Mouse (Mus musculus): ENCODE data around the gene Ppm1n. TPM values are rescaled to one million over a fixed set of nuclear protein-coding genes. Genes with fewer than 3 reads are reported as not detected.

The Ppm1n gene
- polyA plus RNA-seq, 1 experiment from 2014 or later: not detected

DNA sequence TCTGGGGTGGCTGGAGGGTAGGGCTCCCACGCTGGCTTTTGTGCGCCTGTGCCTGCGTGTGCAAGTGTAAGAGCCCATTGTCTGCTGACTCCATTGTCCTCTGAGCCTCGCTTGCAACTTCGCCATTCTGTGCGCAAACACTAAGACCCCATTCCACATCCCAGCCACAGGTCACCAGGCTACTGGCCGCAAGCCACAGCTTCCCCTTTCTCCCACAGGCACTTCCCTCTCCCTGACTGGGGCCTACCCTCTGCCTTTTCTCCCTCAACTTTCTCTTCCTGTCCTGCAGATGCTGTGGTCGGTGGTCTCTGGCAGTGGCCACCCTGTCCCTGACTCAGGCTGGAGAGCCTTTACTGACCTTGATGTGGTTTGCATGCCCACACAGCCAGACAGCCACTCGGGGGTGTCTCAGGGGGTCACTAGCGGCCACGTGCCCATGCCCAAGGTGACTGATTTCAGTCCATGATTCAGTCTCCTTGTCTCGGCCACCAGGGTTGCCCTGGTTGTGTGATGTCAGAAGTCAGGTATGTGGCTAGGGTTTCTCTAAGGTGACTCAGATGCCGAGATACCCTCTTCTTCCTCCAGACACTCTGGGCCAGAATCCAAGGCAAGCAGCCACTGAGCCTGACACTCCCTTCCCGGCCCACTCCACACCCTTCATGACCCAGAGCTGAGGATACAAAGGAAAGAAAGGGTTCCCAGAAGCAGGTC is 36.7 kb upstream of the Ppm1n start:
- WGBS (ENCODE audit: missing documents): 8% methylated on average over 14 of the region's 14 CpGs
- H3K27ac ChIP-seq: peak overlapping the region; percentile 90
- H3K79me2 ChIP-seq (ENCODE audit: inconsistent target): no peaks in the 10 kb centered on the region
- H3K4me3 ChIP-seq (ENCODE audit: inconsistent target): no peak overlapping the region
- H3K36me3 ChIP-seq (ENCODE audit: inconsistent target): no peaks in the 10 kb centered on the region

DNA sequence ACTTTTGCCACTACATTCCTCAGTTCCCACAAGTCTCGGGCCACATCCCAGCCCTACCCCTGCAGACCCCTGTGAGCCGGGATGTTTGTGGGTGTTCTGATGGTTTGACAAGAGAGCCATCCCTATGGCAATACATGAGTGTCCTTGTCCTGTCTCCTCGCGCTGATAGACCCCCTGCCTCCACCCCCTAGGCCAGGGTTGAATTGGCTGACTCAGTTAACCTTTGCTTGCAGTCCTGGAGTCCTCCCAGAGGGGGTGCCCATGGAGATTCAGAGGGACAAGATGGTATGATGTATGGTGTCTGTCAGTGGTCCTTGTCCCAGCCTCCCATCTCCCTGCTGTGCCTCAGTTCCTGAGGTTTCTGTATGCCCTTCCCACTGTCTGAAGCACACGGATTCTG is 34.2 kb upstream of the Ppm1n start:
- no peak overlapping the region for H3K27ac ChIP-seq
- no peaks in the 10 kb centered on the region for H3K79me2 ChIP-seq (ENCODE audit: inconsistent target)
- H3K4me3 ChIP-seq (ENCODE audit: inconsistent target): no peak overlapping the region
- no peaks in the 10 kb centered on the region for H3K36me3 ChIP-seq (ENCODE audit: inconsistent target)
- WGBS (ENCODE audit: missing documents): 97% methylated on average over 5 of the region's 5 CpGs

DNA sequence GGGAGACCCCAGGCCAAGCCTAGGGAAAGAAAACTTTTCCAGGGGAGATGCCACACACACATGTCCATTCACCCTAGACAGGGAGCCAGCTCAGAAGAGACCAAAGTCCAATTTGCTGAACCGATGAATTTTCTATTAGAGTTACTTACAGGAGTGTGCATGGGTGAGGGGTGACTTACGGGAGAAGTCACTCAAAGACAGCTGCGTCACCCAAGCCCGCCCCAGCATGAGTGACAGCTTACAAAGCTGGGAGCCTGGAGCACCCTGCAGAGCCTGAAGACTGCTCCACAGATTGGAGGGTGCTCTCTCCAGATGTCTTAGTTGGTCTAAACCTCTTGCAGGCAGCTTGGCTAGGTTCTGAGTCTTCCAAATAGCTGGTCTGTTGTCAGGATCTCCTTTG is 32.1 kb upstream of the Ppm1n start:
- WGBS (ENCODE audit: missing documents): 82% methylated on average over 4 of the region's 4 CpGs
- Histone ChIP-seq H3K27ac (no peak overlapping the region), H3K79me2 (ENCODE audit: inconsistent target) (no peaks in the 10 kb centered on the region), H3K36me3 (ENCODE audit: inconsistent target) (no peaks in the 10 kb centered on the region), H3K4me3 (ENCODE audit: inconsistent target) (no peak overlapping the region)

DNA sequence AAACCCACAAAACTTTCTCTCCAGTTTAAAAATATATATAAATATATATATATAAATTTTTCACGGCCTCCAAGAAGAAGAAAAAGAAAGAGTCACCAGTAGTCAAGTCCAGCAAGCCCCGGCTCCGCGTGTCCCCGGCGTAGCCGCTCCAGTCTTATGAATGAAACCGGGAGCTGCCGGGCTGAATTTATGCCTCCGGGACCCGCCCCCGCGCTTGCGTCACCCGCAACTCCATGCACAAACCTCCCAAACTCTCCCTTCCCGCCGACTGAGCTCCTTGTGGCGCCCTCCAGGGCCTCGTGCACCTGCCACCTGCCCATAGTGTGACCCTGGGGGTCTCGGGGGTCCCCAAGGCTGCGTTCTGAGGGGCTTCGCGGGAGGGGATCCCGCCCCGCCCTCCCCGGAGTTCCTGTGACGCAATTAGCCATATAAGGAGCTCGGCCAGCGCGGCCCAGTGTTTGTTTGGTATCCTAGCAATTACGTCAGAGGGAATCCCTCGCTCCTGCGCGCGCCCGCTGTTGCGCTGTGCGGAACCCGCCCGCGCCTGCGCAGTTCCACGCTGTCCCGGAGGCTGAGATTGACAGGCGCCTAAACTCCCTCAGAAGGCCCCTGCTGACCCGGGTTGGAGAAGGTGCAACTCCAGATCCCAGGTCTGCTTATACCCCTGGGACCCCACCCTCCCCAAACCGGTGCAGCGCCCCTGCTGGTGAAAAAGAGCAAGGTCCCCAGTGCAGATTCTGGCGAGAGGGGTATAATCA is 30.2 kb upstream of the Ppm1n start, which contains the start of gene Fosb:
Gene Fosb, minus strand, starts transcription at position 168 of the 758 bp plus-strand sequence.
- H3K36me3 ChIP-seq (ENCODE audit: inconsistent target): no peaks in the 10 kb centered on the region
- 1% methylated on average over 42 of the region's 49 CpGs for WGBS (ENCODE audit: missing documents)
- H3K79me2 ChIP-seq (ENCODE audit: inconsistent target): no peaks in the 10 kb centered on the region
- H3K27ac ChIP-seq: no peak within 1 kb of the TSS
- peak within 1 kb of the TSS; percentile 63 for H3K4me3 ChIP-seq (ENCODE audit: inconsistent target)

DNA sequence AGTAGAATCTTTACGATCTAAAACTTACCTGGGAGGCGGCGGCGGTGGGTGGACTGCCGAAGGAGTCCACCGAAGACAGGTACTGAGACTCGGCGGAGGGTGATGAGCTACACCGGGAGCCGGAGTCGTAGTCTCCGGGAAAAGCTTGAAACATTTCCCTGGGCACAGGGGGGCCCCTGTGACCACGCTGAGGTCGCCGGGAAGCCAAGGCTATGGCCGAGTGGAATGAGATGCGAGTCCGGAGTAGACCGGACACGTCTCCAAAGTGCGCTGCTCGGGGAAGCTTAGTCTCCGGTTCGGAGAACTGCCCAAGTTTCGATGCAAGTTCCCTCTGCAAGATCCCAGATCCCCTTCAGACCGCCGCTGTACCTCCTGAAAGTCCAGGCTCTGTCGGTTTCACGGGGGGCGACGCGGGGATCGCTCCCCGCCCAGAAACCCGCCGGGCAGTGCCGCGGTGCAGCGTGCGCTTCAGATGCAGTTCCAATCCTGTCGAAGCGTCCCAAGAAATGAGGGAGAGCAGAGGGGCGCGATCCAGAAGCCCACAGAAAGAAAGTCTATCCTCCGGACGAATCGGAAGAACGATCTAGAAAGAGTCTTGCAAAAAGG is 29.5 kb upstream of the Ppm1n start:
- 2% methylated on average over 46 of the region's 48 CpGs for WGBS (ENCODE audit: missing documents)
- H3K27ac ChIP-seq: no peak overlapping the region
- H3K36me3 ChIP-seq (ENCODE audit: inconsistent target): no peaks in the 10 kb centered on the region
- H3K4me3 ChIP-seq (ENCODE audit: inconsistent target): peak overlapping the region; percentile 63
- H3K79me2 ChIP-seq (ENCODE audit: inconsistent target): no peaks in the 10 kb centered on the region

DNA sequence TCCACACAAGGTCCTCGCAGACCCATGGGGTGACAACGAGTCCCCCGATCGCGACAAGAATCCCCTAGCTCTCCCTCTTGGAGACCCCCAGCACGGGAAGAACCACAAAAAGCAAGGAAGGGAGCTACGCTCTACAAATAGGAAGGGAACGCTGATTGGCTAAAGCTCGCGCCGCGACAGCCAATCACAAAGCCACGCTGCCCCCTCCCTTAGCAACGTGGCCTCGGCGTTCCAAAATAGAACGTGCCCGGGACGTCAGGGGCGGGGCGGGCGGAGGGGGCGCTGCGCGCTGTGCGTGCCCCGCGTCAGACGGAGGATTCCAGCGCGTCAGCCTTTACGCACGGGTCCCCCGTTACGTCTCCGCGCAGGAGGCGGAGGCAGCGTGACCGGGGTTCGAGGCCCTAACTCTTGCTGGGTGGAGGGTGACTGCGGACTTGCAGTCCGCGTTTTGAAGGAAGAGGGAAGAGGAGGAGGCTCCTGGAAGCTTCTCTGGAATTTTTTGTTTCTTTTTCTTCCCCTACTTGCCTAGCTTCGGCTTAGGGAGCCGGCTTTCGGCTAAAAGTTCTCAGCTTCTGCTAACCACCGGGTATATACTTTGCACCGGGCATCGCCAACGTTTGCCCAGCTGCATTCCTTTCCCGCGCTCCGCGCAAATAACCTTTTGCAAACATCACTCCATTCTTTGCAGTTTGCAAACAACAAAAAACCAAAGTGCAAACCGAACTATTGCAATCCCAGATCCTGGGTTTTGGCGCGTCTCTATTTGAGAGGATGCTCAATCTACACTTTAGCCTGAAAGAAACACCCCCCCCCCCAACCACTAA is 28.8 kb upstream of the Ppm1n start:
- 0% methylated on average over 52 of the region's 58 CpGs for WGBS (ENCODE audit: missing documents)
- peak overlapping the region; percentile 63 for H3K4me3 ChIP-seq (ENCODE audit: inconsistent target)

DNA sequence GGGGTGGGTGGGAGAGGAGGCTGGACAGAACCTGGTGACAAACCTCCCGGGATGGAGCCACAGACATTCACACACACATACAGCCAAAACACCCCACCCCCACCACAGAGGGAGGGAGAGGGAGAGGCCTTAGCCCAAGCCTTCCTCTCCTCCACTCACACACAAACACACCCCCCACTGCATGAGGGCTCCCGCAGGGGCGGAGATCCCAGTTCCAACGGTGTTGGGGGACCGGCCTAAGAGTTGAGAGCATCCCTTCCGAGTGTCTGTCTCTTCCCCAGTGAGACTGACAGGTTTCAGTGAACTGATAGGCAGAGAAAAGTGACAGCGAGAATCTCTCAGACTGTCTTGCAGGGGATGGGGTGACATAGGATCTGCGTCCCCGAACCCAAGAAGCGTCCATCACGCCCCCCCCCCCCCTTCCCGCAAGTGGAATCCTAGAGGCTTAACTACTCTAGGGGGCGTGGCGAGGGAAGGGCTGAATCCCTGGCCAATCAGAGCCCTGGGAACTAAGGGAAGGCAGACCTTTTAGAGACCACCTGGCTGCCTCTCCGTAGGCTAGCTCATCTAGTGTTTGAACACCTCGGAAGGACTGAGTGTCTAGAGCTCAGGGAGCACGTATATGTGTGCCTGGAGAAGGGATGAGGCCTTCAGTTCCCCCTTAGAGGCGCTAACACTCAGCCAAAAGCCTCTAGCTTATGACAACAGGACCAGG is 28.0 kb upstream of the Ppm1n start:
- peak overlapping the region; percentile 54 for H3K27ac ChIP-seq

More for the DNA sequence above, 28.8 kb upstream of the Ppm1n start:
- Histone ChIP-seq H3K36me3 (ENCODE audit: inconsistent target) (no peaks in the 10 kb centered on the region), H3K27ac (peak overlapping the region; percentile 54), H3K79me2 (ENCODE audit: inconsistent target) (no peaks in the 10 kb centered on the region)

DNA sequence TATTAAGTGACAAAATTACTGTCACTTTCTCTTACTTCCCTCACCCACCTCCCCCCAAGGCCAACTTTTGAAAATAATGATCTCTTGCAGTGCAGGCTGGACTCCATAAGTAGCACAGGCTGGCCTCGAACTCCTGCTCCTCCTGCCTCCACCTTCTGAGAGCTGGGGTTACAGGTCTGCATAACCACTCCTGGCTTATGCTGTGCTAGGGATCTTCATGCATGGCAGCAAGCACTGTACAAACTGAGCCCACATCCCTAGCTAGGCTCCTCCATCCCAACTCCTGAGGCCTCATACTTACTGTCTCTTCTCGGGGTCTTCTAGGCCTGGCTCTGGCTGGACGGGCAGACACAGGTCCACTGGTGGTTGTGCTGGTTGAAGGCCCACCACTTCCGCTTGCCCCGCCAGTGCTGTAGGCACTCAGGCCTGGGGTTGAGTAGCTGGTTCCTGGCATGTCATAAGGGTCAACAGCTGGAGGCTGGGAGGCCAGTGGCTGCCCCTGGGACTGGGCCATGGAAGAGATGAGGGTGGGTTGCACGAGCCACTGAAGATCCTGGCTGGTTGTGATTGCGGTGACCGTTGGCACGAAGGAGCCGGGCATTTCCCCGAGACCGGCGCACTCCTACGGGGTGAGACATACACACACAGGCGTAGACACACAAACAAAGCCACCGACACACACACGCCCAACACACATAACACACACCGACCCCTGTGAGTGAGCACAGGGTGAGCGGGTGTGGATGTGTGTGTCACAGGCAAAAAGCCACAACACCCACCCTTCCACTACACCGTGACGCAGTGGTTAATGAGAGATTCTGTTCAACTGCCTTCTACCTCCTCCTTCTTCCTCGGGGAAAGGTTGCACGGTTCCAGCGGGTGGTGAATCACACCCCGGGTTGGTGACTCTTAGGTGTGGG is 27.2 kb upstream of the Ppm1n start:
- H3K36me3 ChIP-seq (ENCODE audit: inconsistent target): no peaks in the 10 kb centered on the region
- WGBS (ENCODE audit: missing documents): 84% methylated on average over 20 of the region's 25 CpGs
- no peak overlapping the region for H3K4me3 ChIP-seq (ENCODE audit: inconsistent target)
- no peak overlapping the region for H3K27ac ChIP-seq
- no peaks in the 10 kb centered on the region for H3K79me2 ChIP-seq (ENCODE audit: inconsistent target)

More for the DNA sequence above, 28.0 kb upstream of the Ppm1n start:
- 7% methylated on average over 15 of the region's 18 CpGs for WGBS (ENCODE audit: missing documents)
- H3K4me3 ChIP-seq (ENCODE audit: inconsistent target): peak overlapping the region; percentile 63
- no peaks in the 10 kb centered on the region for H3K79me2 ChIP-seq (ENCODE audit: inconsistent target)
- no peaks in the 10 kb centered on the region for H3K36me3 ChIP-seq (ENCODE audit: inconsistent target)

DNA sequence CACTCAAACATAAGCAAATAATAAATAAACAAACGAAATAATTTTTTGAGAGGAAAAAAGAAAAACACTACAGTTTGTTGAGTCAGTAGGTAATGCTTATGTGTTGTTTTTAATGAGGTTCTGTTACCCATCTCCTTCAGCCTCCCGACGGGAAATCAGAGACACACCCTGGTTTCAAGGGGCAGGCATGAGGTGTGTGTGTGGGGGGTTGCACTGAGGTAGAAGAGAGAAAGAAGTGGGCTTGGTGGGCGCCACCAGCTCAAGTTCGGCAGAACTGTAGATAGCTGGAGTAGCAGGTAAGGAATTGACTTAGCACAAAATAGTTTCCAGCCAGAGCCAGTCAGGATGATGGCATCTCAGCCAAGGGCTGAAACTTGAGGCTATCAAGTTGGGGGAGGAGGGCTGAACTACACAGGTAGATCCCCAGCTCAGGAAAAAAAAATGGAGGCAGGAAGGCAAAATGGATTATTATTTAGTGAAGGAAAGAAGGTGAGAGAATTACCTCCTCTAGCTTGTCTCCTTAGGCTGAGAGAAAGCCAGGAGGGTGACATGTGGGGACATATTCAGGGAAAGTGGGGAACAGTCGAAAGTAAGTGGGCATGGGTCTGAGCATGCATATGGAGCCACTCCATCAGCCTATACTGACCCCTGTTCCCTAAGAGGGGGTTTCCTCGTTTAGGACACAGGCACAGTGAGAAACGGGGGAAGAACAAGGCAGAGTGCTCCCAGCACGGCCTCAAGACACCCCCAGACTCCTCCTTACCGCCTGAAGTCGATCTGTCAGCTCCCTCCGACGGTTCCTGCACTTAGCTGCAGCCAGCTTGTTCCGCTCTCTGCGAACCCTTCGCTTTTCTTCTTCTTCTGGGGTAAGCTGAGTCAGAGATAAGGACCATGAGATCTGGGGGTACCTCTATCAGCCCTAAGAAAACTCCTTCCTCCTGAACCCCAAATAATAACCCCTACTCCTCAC is 26.2 kb upstream of the Ppm1n start:
- Histone ChIP-seq H3K4me3 (ENCODE audit: inconsistent target) (no peak overlapping the region), H3K36me3 (ENCODE audit: inconsistent target) (no peaks in the 10 kb centered on the region), H3K27ac (no peak overlapping the region), H3K79me2 (ENCODE audit: inconsistent target) (no peaks in the 10 kb centered on the region)
- WGBS (ENCODE audit: missing documents): 80% methylated on average over 16 of the region's 16 CpGs

DNA sequence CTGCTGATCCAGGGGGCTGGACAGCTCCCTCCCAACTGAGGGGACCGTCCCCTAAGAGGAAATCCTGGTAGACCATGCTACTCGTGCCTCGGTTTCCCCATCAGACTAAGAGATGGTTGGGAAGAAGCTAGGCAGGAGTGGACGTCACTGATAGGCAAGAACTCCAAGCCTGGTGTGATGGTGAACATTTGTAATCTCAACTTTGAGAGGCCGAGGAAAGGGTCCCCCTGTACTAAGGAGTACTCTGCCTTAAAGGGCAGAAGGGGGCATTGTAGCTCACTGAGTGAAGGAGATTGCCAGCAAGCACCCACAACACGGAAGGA is 25.5 kb upstream of the Ppm1n start:
- H3K4me3 ChIP-seq (ENCODE audit: inconsistent target): no peak overlapping the region
- H3K27ac ChIP-seq: no peak overlapping the region
- no peaks in the 10 kb centered on the region for H3K79me2 ChIP-seq (ENCODE audit: inconsistent target)
- 25% methylated on average over 6 of the region's 6 CpGs for WGBS (ENCODE audit: missing documents)
- no peaks in the 10 kb centered on the region for H3K36me3 ChIP-seq (ENCODE audit: inconsistent target)

DNA sequence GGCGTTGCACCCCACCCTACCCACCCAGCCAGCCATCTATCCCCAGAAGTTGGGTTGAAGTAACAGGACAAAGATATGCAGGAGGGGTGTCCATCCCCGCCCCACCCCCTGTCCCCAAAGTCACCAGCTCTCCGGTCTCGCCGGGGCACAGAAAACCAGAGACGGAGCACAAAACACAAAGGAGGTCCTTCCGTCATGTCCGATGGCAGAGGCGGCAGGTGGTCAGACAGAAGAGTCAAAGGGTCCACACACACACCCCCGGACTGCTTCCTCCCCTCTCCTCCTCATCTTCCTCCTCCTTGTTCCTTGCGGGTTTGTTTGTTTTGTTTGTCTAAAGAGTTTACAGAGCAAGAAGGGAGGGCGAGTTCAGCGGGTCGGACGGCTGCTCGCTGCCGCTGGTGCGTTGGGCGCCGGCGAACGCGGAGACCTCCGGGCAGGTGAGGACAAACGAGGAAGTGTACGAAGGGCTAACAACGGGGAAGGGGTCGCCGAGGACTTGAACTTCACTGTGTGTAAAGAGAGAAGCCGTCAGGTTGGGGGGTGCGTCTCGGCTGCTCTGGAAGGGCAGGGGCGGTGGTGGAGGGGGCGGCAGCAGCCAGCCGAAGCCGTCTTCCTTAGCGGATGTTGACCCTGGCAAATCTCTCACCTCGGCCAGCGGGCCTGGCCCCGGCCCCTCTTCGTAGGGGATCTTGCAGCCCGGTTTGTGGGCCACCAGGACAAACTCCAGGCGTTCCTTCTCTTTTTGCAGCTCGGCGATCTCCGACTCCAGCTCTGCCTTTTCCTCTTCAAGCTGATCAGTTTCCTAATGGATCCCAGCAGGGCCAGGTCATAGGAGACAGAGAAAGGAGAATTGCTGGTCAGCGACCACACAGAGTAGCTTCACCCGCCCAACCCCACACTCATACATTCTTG is 24.9 kb upstream of the Ppm1n start:
- no peak overlapping the region for H3K4me3 ChIP-seq (ENCODE audit: inconsistent target)
- no peak overlapping the region for H3K27ac ChIP-seq
- no peaks in the 10 kb centered on the region for H3K36me3 ChIP-seq (ENCODE audit: inconsistent target)
- WGBS (ENCODE audit: missing documents): 7% methylated on average over 47 of the region's 48 CpGs
- H3K79me2 ChIP-seq (ENCODE audit: inconsistent target): no peaks in the 10 kb centered on the region

Data from macrophage (primary cell).